Mouse (Mus musculus): Measurements from ENCODE around the gene Kat2b.

- TF ChIP-seq CTCF (IDR thresholded peaks at IDR 0.05; ENCODE audit: control insufficient read depth, insufficient read depth, insufficient read length) (no peak), MAX (IDR thresholded peaks at IDR 0.05) (no peak), USF1 (IDR thresholded peaks at IDR 0.05; ENCODE audit: low read depth) (no peak), MYOG (IDR thresholded peaks at IDR 0.05; ENCODE audit: control insufficient read depth, extremely low read depth, insufficient read length) (no peak), FOSL1 (IDR thresholded peaks at IDR 0.05; ENCODE audit: insufficient read depth, low read length, poor library complexity, severe bottlenecking) (no peak)
Observed at GRCm38 (mm10) chr17:53594590-53594989, 27.9 kb downstream of the Kat2b start.

Measured in C2C12 (cell line).